Mouse (Mus musculus) cerebellum, adult 2 months (tissue): Measurements from ENCODE around the gene D1Ertd622e.

Source experiments
- CTCF ChIP-seq: fragments of 200-500 bp; IDR thresholded peaks from 2 replicates; pipeline ENCODE4 v1.5.1; 2011; ENCODE audit warnings: low read depth, mild to moderate bottlenecking, control low read depth, low read length, moderate library complexity, borderline replicate concordance; ENCODE audit not compliant: insufficient read depth
- POLR2A ChIP-seq: fragments of 200-500 bp; IDR thresholded peaks from 2 replicates; pipeline ENCODE4 v1.6.1; 2011; ENCODE audit warnings: low read length, control low read depth, borderline replicate concordance; ENCODE audit not compliant: insufficient read depth

- TF ChIP-seq POLR2A (no peak), CTCF (no peak)
Measured at GRCm38 (mm10) chr1:97659405-97659804, 2.5 kb downstream of the D1Ertd622e start.
